Mouse (Mus musculus) E14TG2a.4 (cell line): ENCODE data around the gene Mprip.

Experiments
- CTCF ChIP-seq: conservative IDR thresholded peaks from 2 replicates; pipeline ENCODE4 v1.5.1; 2014; ENCODE audit warnings: low read length
- NANOG ChIP-seq: IDR thresholded peaks from 2 replicates; pipeline ENCODE4 v1.6.1; 2014; ENCODE audit warnings: borderline replicate concordance, low read length, mixed read lengths
- POU5F1 ChIP-seq: IDR thresholded peaks from 2 replicates; pipeline ENCODE4 v1.6.1; 2014; ENCODE audit warnings: low read length, borderline replicate concordance

DNA sequence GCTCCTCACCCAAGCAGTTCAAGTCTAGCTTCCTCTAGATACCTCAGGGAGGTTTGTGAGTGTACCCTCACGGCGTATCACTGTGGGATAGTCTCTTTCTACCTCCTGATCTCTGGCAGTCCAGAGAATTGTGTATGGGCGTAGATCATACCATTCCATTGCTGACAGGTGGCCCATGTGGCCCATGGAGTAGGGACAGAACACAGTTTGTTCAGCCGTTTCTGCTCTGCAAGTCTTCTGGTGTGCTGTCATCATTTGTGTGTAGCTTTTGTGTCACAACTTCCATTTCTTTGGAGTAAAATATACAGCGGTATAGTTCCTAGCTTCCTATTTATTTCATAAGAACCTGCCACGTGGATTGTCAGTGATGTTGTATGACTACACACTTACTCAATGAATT lies 23.9 kb downstream of the Mprip start:
- TF ChIP-seq CTCF (no peak), POU5F1 (no peak), NANOG (no peak)
